Mouse (Mus musculus) ES-Bruce4 (cell line): ENCODE results near the gene Atf4.

Source experiments
- CTCF ChIP-seq: IDR thresholded peaks from one replicate; pipeline ENCODE4 v1.8.1; 2011; ENCODE audit warnings: low read depth, low read length
- POLR2A ChIP-seq: IDR thresholded peaks from one replicate; pipeline ENCODE4 v1.8.1; 2011; ENCODE audit warnings: low read length; ENCODE audit not compliant: insufficient read depth

- TF ChIP-seq POLR2A (no peak), CTCF (no peak)
Measured at GRCm38 (mm10) chr15:80235535-80235934, 19.4 kb upstream of the Atf4 start, which contains the start of gene AC140267.1.
